Mouse (Mus musculus): ENCODE measurements around the gene Grb2.

GRCm38 (mm10) chr11:115634109-115634508, 74.3 kb downstream of the Grb2 start:
- TF ChIP-seq CTCF (IDR thresholded peaks at IDR 0.05) = no peak
- no peak for TF ChIP-seq EP300 (IDR thresholded peaks at IDR 0.05)

Data from lung, postnatal 0 days (tissue).